Mouse (Mus musculus) midbrain, postnatal 0 days (tissue): ENCODE data around the gene Chchd4. TPM values are rescaled to one million over a fixed set of nuclear protein-coding genes. Genes with fewer than 3 reads are reported as not detected.

Experiments used
- ATAC-seq: fragments of 200-750 bp; cut with Nextera tagmentation; 2 replicates; pipeline ENCODE4 v1.8.0; 2017; ENCODE audit warnings: moderate number of reproducible peaks, mild to moderate bottlenecking, moderate TSS enrichment, moderate library complexity; ENCODE audit not compliant: low FRiP score
- DNase-seq: peaks from one replicate; pipeline ENCODE4 v3.0.0-alpha.2; 2015; ENCODE audit warnings: low spot score
- H3K27ac ChIP-seq: fragments of 300-500 bp; sonication (generic); 2 replicates; pipeline ENCODE4 v1.5.1; 2014; ENCODE audit warnings: low read depth, mild to moderate bottlenecking, low read length, mixed read lengths
- H3K27me3 ChIP-seq: fragments of 300-500 bp; sonication (generic); 2 replicates; pipeline ENCODE4 v1.6.1; 2014; ENCODE audit warnings: low read length, control low read depth, mixed read lengths; ENCODE audit not compliant: insufficient read depth
- H3K36me3 ChIP-seq: fragments of 300-500 bp; sonication (generic); 2 replicates; pipeline ENCODE4 v1.6.1; 2014; ENCODE audit warnings: low read length, control low read depth, mixed read lengths; ENCODE audit not compliant: insufficient read depth
- H3K4me1 ChIP-seq: fragments of 300-500 bp; sonication (generic); 2 replicates; pipeline ENCODE4 v1.6.1; 2014; ENCODE audit warnings: mild to moderate bottlenecking, control low read depth, antibody characterized with exemption, low read length, mixed read lengths; ENCODE audit not compliant: insufficient read depth
- H3K4me2 ChIP-seq: fragments of 300-500 bp; sonication (generic); 2 replicates; pipeline ENCODE4 v1.6.1; 2014; ENCODE audit warnings: low read depth, mild to moderate bottlenecking, low read length, mixed read lengths; ENCODE audit not compliant: poor library complexity, severe bottlenecking
- H3K4me3 ChIP-seq: fragments of 300-500 bp; sonication (generic); 2 replicates; pipeline ENCODE4 v1.5.1; 2014; ENCODE audit warnings: low read depth, mild to moderate bottlenecking, low read length, moderate library complexity
- H3K9ac ChIP-seq: fragments of 300-500 bp; sonication (generic); replicated peaks from 2 replicates; pipeline ENCODE4 v1.6.1; 2014; ENCODE audit warnings: mild to moderate bottlenecking, low read length, moderate library complexity, mixed read lengths; ENCODE audit not compliant: poor library complexity, severe bottlenecking
- H3K9me3 ChIP-seq: fragments of 300-500 bp; sonication (generic); 2 replicates; pipeline ENCODE4 v1.6.1; 2016; ENCODE audit warnings: low read length, control low read depth
- CTCF ChIP-seq: IDR thresholded peaks from 2 replicates; pipeline ENCODE4 v1.5.1; 2016; ENCODE audit warnings: antibody characterized with exemption, mild to moderate bottlenecking
- WGBS: fragments of 180-500 bp; shearing (Covaris S2); extraction: QIAGEN DNeasy Blood & Tissue Kit; methylation state at CpG from one replicate; pipeline ENCODE4 v1.1.7; 2014; 5-methylcytosine and 5-hydroxymethylcytosine counted together
- polyA plus RNA-seq: library from polyadenylated mRNA; unstranded; fragments of >200 nt; fragmentation: Nextera tagmentation; extraction: Ambion mirVana; gene quantifications from 2 replicates; pipeline ENCODE4 v1.2.1, GENCODE M21; 2015
- total RNA-seq: library from RNA; depleted of rRNA; stranded (reverse); fragments of >200 nt; gene quantifications from 2 replicates; pipeline ENCODE4 v1.2.3, GENCODE M21; 2014; rRNA removed

Gene Chchd4
- total RNA-seq (17.8 and 20.8 TPM in 2 replicates), polyA plus RNA-seq (36.2 and 38.2 TPM in 2 replicates)

DNA sequence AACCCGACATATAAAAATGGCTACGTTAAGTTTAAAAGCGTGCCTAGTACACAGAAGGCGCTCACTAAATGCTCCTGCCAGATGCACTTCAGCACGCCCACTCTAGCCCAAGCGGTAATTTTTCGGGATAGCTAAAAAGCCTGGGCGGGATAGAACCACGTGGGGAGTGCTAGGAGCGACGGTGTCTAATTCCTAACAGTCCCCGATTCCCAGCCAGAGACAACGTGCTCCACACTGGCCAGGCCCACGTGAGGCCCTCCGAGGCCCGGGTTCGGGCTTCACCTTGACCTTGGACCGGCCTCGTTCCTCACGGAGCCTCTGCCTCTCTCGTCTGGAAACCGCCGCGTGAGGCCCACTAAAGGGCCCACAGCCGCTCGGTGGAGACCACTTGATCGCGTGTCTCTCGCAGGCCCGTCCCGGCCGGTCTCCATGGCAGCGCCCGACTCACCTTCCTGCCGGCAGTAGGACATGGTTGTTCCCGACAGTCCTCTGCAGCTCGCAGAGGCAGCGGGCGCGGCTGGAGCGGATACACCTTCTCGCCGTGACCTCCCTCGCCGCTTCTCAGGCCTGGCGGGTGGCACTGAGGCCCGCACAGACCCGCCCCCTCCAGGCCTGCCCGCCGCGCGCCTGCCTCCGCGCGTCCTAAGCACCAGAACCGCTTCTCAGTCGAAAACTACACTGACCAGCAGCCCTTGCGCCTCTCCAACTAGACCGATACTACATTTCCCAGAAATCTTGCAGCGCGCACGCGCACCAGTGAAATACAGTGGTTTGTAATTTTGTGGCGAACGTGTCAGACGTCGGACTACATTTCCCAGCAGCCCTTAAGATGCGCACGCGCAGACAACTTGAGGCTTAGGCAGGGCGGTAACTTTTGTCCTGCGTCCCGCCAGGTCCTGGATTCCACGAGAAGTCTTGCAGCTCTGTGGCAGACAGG is at the start of gene Chchd4, which contains the start of gene Tmem43:
Chchd4 (minus strand) TSS at position 679 of the 937 bp plus-strand sequence.
Tmem43 (plus strand) TSS at position 836 of the 937 bp plus-strand sequence.
- under 1% methylated on average over 74 of the region's 74 CpGs for WGBS
- H3K9me3 ChIP-seq: no peaks in the 10 kb centered on the region
- H3K9ac ChIP-seq: peak within 1 kb of the TSS; percentile 77
- peak within 1 kb of the TSS; percentile 83 for H3K4me2 ChIP-seq
- peak within 1 kb of the TSS; percentile 85 for H3K4me3 ChIP-seq
- ATAC-seq (peak; percentile 92), DNase-seq (peak; percentile 99)
- peak within 1 kb of the TSS; percentile 75 for H3K27ac ChIP-seq
- peak; percentile 34 for TF ChIP-seq CTCF
- peaks cover 15% of the 10 kb centered on the region for H3K36me3 ChIP-seq
- H3K4me1 ChIP-seq: peaks cover 13% of the 10 kb centered on the region
- H3K27me3 ChIP-seq: no peaks in the 10 kb centered on the region

DNA sequence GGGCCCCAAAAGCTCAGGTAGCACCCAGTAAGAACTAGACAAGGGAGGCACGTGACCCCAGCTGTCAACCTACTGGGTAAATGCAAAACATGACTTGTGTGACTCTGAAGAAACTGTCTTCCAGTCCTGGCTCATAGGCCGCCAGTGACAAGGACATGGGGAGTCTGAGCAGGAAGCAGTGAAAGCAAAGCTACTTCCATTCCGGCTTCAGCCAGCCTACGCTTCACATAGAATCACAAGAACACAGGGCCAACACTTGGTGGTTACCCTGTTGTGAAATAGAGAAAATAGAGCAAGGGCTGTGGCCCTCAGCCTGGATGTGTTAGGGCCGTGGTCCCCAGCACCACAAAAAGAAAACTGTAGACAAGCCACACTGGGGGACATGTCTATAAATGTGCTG is 49.5 kb upstream of the Chchd4 start:
- Histone ChIP-seq H3K4me2 (no peak overlapping the region), H3K27me3 (no peaks in the 10 kb centered on the region), H3K36me3 (peaks cover 61% of the 10 kb centered on the region), H3K9ac (no peak overlapping the region), H3K27ac (no peak overlapping the region), H3K9me3 (no peaks in the 10 kb centered on the region), H3K4me1 (no peaks in the 10 kb centered on the region), H3K4me3 (no peak overlapping the region)
- ATAC-seq (no peak), DNase-seq (no peak)
- 93% methylated on average over 5 of the region's 5 CpGs for WGBS
- TF ChIP-seq CTCF: no peak

DNA sequence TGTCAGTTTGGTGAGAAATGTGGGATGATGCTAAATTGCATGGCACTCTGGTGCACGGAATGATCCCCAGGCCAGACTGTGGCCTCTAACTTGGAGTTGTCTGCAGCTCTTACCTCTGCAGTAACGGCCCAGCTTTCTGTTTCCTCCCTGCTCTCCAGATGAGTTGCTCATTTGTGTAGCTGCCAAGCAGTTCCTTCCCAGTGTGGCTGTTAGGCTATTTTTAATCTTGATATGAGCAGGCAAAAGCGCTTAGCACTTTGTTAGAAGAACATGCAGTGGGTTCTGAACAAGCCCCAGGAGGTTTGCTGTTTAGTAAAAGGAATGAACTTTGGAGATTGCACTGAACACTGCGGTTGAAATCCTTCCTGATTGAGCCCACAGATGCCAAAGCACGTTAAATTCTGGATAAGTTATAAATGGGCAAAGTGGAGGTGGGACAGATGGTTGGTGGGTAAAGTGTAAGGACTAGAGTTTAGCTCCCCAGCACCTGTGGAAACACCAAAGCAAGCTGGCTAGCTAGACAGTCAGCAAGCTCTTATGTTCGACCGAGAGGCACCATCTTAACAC is 45.2 kb upstream of the Chchd4 start:
- H3K27me3 ChIP-seq: no peaks in the 10 kb centered on the region
- no peak for TF ChIP-seq CTCF

GRCm38 (mm10) chr6:91515545-91516449 is 42.5 kb upstream of the Chchd4 start, which contains the start of the genes Xpc and Lsm3:
TSS of gene Xpc (minus strand) at chr6:91515888.
TSS of gene Lsm3 (plus strand) at chr6:91515928.
- Histone ChIP-seq H3K4me1 (no peaks in the 10 kb centered on the region), H3K36me3 (peaks cover 24% of the 10 kb centered on the region), H3K4me2 (peak within 1 kb of the TSS; percentile 87), H3K27me3 (no peaks in the 10 kb centered on the region), H3K4me3 (peak within 1 kb of the TSS; percentile 87), H3K9me3 (no peaks in the 10 kb centered on the region), H3K9ac (peak within 1 kb of the TSS; percentile 87), H3K27ac (peak within 1 kb of the TSS; percentile 76)
- DNase-seq: peak; percentile 96
- WGBS: under 1% methylated on average over 80 of the region's 80 CpGs
- TF ChIP-seq CTCF: peak; percentile 14
- peak; percentile 95 for ATAC-seq

More for the DNA sequence above, 45.2 kb upstream of the Chchd4 start:
- Histone ChIP-seq H3K9ac (no peak overlapping the region), H3K27ac (no peak overlapping the region), H3K4me1 (no peaks in the 10 kb centered on the region), H3K4me3 (no peak overlapping the region), H3K36me3 (peaks cover 49% of the 10 kb centered on the region), H3K4me2 (no peak overlapping the region), H3K9me3 (no peaks in the 10 kb centered on the region)
- no peak for ATAC-seq
- DNase-seq: no peak
- 93% methylated on average over 7 of the region's 7 CpGs for WGBS

- H3K4me1 ChIP-seq: no peaks in the 10 kb centered on the region
- peak overlapping the region; percentile 74 for H3K4me2 ChIP-seq
- H3K27me3 ChIP-seq: no peaks in the 10 kb centered on the region
- peak overlapping the region; percentile 87 for H3K4me3 ChIP-seq
- no peak for TF ChIP-seq CTCF
- ATAC-seq: no peak; the same call in 1 of the 2 replicates
- H3K27ac ChIP-seq: no peak overlapping the region
- no peak for DNase-seq
- H3K36me3 ChIP-seq: peaks cover 15% of the 10 kb centered on the region
- 28% methylated on average over 10 of the region's 10 CpGs for WGBS
- no peaks in the 10 kb centered on the region for H3K9me3 ChIP-seq
- H3K9ac ChIP-seq: peak overlapping the region; percentile 87
Measured at GRCm38 (mm10) chr6:91514737-91515362, 41.5 kb upstream of the Chchd4 start.
